Mouse (Mus musculus) myocyte (in vitro differentiated cells): ENCODE data around the gene Dlgap1.

Experiments used
- CEBPB ChIP-seq: IDR thresholded peaks from 2 replicates; pipeline ENCODE4 v1.6.1; 2011; ENCODE audit warnings: mild to moderate bottlenecking, moderate library complexity; ENCODE audit not compliant: poor library complexity, insufficient read depth, severe bottlenecking
- E2F4 ChIP-seq: IDR thresholded peaks from one replicate; pipeline ENCODE4 v1.6.1; 2011; ENCODE audit warnings: mild to moderate bottlenecking, control low read depth, moderate library complexity; ENCODE audit not compliant: insufficient read depth
- MAX ChIP-seq: IDR thresholded peaks from one replicate; pipeline ENCODE4 v1.6.1; 2011; ENCODE audit warnings: low read depth, mild to moderate bottlenecking, control low read depth
- MYOD1 ChIP-seq, 3 experiments: IDR thresholded peaks; one replicate each; pipeline ENCODE4 v1.6.1; 2011; ENCODE audit warnings: control low read depth in 2 of 3, low read depth in 2 of 3, mild to moderate bottlenecking in 2 of 3, moderate library complexity in 1 of 3; ENCODE audit not compliant: insufficient read length in 2 of 3, control insufficient read depth in 1 of 3
- POLR2A ChIP-seq: IDR thresholded peaks from one replicate; pipeline ENCODE4 v1.6.1; 2011; ENCODE audit warnings: low read depth, mild to moderate bottlenecking, control low read depth, moderate library complexity; ENCODE audit not compliant: insufficient read length
- POLR2AphosphoS2 ChIP-seq: IDR thresholded peaks from one replicate; pipeline ENCODE4 v1.6.1; 2011; ENCODE audit warnings: low read depth, control low read depth; ENCODE audit not compliant: insufficient read length
- SRF ChIP-seq: IDR thresholded peaks from one replicate; pipeline ENCODE4 v1.6.1; 2011; ENCODE audit warnings: low read depth; ENCODE audit not compliant: control insufficient read depth, insufficient read length

- TF ChIP-seq POLR2A (no peak), E2F4 (no peak), POLR2AphosphoS2 (no peak), SRF (no peak), CEBPB (no peak), MAX (no peak), MYOD1 (IDR thresholded peaks at IDR 0.05; ENCODE audit: control insufficient read depth in 1 of 3, insufficient read length in 2 of 3, low read depth in 2 of 3) (no peak)
Measured at GRCm38 (mm10) chr17:70748964-70749650, 780.2 kb downstream of the Dlgap1 start.
